ENCODE assay signal across 22 mouse cellular contexts in the genomic region with DNA sequence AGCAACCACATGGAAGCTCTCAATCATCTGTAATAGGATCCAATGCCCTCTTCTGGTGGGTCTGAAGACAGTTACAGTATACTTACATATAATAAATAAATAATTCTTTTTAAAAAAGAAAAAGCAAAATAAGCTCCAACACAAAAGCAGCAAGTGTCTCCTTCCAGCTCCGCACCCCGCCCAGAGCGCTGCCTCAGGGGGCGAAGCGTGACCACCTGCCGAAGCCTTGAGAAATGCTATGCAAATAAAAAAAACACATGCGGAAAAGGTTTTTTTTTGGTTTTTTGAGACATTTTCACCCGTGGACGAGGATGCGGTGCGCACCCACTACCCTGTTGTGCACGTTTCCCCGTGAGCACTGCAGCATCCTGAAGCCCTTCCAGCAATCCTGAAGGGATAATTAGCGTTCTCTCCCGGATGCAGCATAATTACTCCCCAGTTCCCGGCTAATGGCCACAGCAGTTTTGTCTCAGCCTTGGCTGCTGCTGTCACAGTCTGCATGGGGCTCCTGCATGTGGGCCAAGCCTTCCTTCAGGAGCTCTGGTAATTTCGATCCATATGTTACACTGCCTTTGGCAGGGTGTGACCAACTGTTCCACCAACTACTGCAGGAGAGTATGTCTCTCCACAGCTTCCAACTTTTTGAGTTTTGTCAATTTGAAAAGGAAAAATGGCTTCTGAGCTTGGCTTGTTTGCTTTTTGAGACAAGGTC. TPM values are rescaled to one million over a fixed set of nuclear protein-coding genes. Genes with fewer than 3 reads are reported as not detected.
A peak's percentile ranks its signal among the peaks of the same experiment; 100 is the strongest.
DNase-seq lines count a peak whose midpoint lies in the region; ATAC-seq and TF ChIP-seq lines count a peak whose summit lies in the region.
"Had no signal": no experiment of that assay in that cellular context is flagged by ENCODE, and none has a peak within 500 bp of the region (broad histone marks: within the 10 kb centered on the region; RNA-seq: fewer than 3 reads in every experiment).

No protein-coding gene starts in this region.

- H3K4me2 ChIP-seq in forebrain, embryonic 13.5 days: no peak overlapping the region
- H3K4me2 ChIP-seq in forebrain, embryonic 11.5 days (ENCODE audit: low read depth, low read length, severe bottlenecking): no peak overlapping the region
- H3K4me2 ChIP-seq in forebrain, embryonic 16.5 days (ENCODE audit: low read length): no peak overlapping the region
- H3K4me2 ChIP-seq in lung, postnatal 0 days (replicated peaks; ENCODE audit: low read depth, low read length): no peak overlapping the region
- H3K4me2 ChIP-seq: hindbrain, embryonic 14.5 days; neural tube, embryonic 15.5 days had no signal

- 62% methylated on average over 17 of the region's 17 CpGs for WGBS in forebrain, embryonic 13.5 days
- 87% methylated on average over 17 of the region's 17 CpGs for WGBS in forebrain, embryonic 11.5 days
- 58% methylated on average over 17 of the region's 17 CpGs for WGBS in forebrain, embryonic 16.5 days
- WGBS in lung, postnatal 0 days: 96% methylated on average over 17 of the region's 17 CpGs

- H3K9ac ChIP-seq in forebrain, embryonic 13.5 days: no peak overlapping the region
- no peak overlapping the region for H3K9ac ChIP-seq in forebrain, embryonic 11.5 days (ENCODE audit: low read length)
- H3K9ac ChIP-seq in forebrain, embryonic 16.5 days (replicated peaks; ENCODE audit: low read depth, low read length): no peak overlapping the region
- no peak overlapping the region for H3K9ac ChIP-seq in lung, postnatal 0 days (replicated peaks; ENCODE audit: low read depth)
- H3K9ac ChIP-seq: hindbrain, embryonic 14.5 days; liver, postnatal 0 days; neural tube, embryonic 15.5 days had no signal

- H3K36me3 ChIP-seq in forebrain, embryonic 13.5 days (ENCODE audit: poor library complexity, severe bottlenecking): peaks cover 86% of the 10 kb centered on the region
- H3K36me3 ChIP-seq in forebrain, embryonic 11.5 days (ENCODE audit: control insufficient read depth, insufficient read depth, low read length): peaks cover 4% of the 10 kb centered on the region
- peaks cover 7% of the 10 kb centered on the region; the same call in 1 of the 2 replicates for H3K36me3 ChIP-seq in forebrain, embryonic 16.5 days (ENCODE audit: control insufficient read depth, insufficient read depth)
- peaks cover 12% of the 10 kb centered on the region for H3K36me3 ChIP-seq in lung, postnatal 0 days (ENCODE audit: insufficient read depth, low read length)

- no peak for DNase-seq in forebrain, embryonic 11.5 days (ENCODE audit: low spot score)
- DNase-seq in layer of hippocampus, adult 8-10 months (ENCODE audit: low spot score in 2 of 2): peak; percentile 52 to 54
- DNase-seq in layer of hippocampus, adult 9-10 months (ENCODE audit: low spot score): no peak
- peak; percentile 85 for DNase-seq in brain, adult 2 months (ENCODE audit: low read depth, low spot score)
- DNase-seq in lung, postnatal 0 days (ENCODE audit: low spot score): no peak
- DNase-seq: adrenal gland, adult 2 months; embryo, embryonic 11 days; heart, adult 11 months; heart, postnatal 36 days; kidney, adult 8-10 months; kidney, postnatal 14 days; left cerebral cortex, postnatal 4 days; liver; liver, postnatal 0 days; lung, postnatal 14 days; thymus, postnatal 25 days had no signal

- no peaks in the 10 kb centered on the region for H3K9me3 ChIP-seq in forebrain, embryonic 13.5 days (replicated peaks)
- H3K9me3 ChIP-seq in forebrain, embryonic 11.5 days (ENCODE audit: control insufficient read depth, low read length): no peaks in the 10 kb centered on the region
- no peaks in the 10 kb centered on the region for H3K9me3 ChIP-seq in forebrain, embryonic 16.5 days (ENCODE audit: control insufficient read depth, low read length)
- H3K9me3 ChIP-seq in lung, postnatal 0 days (ENCODE audit: low read length): no peaks in the 10 kb centered on the region
- H3K9me3 ChIP-seq: neural tube, embryonic 15.5 days had no signal

- peaks cover 8% of the 10 kb centered on the region for H3K4me1 ChIP-seq in forebrain, embryonic 13.5 days
- no peaks in the 10 kb centered on the region for H3K4me1 ChIP-seq in forebrain, embryonic 11.5 days (replicated peaks; ENCODE audit: control insufficient read depth, insufficient read depth, low read length)
- H3K4me1 ChIP-seq in forebrain, embryonic 16.5 days (replicated peaks; ENCODE audit: control insufficient read depth, insufficient read depth, low read length): peaks cover 13% of the 10 kb centered on the region
- no peaks in the 10 kb centered on the region for H3K4me1 ChIP-seq in lung, postnatal 0 days (ENCODE audit: insufficient read depth, low read depth, low read length)
- H3K4me1 ChIP-seq: neural tube, embryonic 15.5 days had no signal

- no peak for TF ChIP-seq EP300 in lung, postnatal 0 days (IDR thresholded peaks at IDR 0.05)

- ATAC-seq in forebrain, embryonic 13.5 days: peak; percentile 61; the same call in 1 of the 2 replicates
- ATAC-seq in forebrain, embryonic 11.5 days (replicated peaks; ENCODE audit: low FRiP score): no peak
- ATAC-seq in forebrain, embryonic 16.5 days: peak; percentile 69
- no peak for ATAC-seq in lung, postnatal 0 days
- ATAC-seq: liver, postnatal 0 days; midbrain, embryonic 16.5 days had no signal

- H3K27me3 ChIP-seq in forebrain, embryonic 13.5 days: no peaks in the 10 kb centered on the region
- no peaks in the 10 kb centered on the region for H3K27me3 ChIP-seq in forebrain, embryonic 11.5 days (ENCODE audit: control insufficient read depth, insufficient read depth, low read length)
- no peaks in the 10 kb centered on the region for H3K27me3 ChIP-seq in forebrain, embryonic 16.5 days (replicated peaks; ENCODE audit: control insufficient read depth, insufficient read depth, low read length)
- H3K27me3 ChIP-seq in lung, postnatal 0 days (replicated peaks; ENCODE audit: insufficient read depth, low read length): no peaks in the 10 kb centered on the region
- H3K27me3 ChIP-seq: megakaryocyte, embryonic 14.5 days; neural tube, embryonic 15.5 days had no signal

- H3K4me3 ChIP-seq in forebrain, embryonic 13.5 days: no peak overlapping the region
- H3K4me3 ChIP-seq in forebrain, embryonic 11.5 days (ENCODE audit: low read depth, low read length): no peak overlapping the region
- H3K4me3 ChIP-seq in forebrain, embryonic 16.5 days (replicated peaks; ENCODE audit: low read length): no peak overlapping the region
- H3K4me3 ChIP-seq in lung, postnatal 0 days (ENCODE audit: low read depth, low read length): no peak overlapping the region
- H3K4me3 ChIP-seq: megakaryocyte, embryonic 14.5 days; neural tube, embryonic 15.5 days had no signal

- peak overlapping the region; percentile 57 for H3K27ac ChIP-seq in forebrain, embryonic 13.5 days
- no peak overlapping the region for H3K27ac ChIP-seq in forebrain, embryonic 11.5 days (ENCODE audit: low read depth, low read length)
- peak overlapping the region; percentile 59 for H3K27ac ChIP-seq in forebrain, embryonic 16.5 days (ENCODE audit: low read length)
- H3K27ac ChIP-seq in lung, postnatal 0 days (ENCODE audit: low read length): no peak overlapping the region
- H3K27ac ChIP-seq: hindbrain, embryonic 14.5 days; neural tube, embryonic 15.5 days had no signal

- TF ChIP-seq CTCF in lung, postnatal 0 days (IDR thresholded peaks at IDR 0.05): no peak

RNA-seq across cellular contexts. Expression of a gene that starts 12.2 kb away (rescaled TPM):
- polyA plus RNA-seq in forebrain, embryonic 13.5 days (2015; fragmentation: Nextera tagmentation; extraction: Ambion mirVana): 4.8 and 4.9 TPM in 2 replicates
- 5.2 and 7.5 TPM in 2 replicates for polyA plus RNA-seq in forebrain, embryonic 11.5 days (2014; fragmentation: Nextera tagmentation; extraction: Ambion mirVana)
- total RNA-seq in layer of hippocampus, adult 8-10 months (2022): 10 to 100 TPM; 14.7 to 17.7 (median 16.1) TPM
- polyA plus RNA-seq in forebrain, embryonic 16.5 days (2015; fragmentation: Nextera tagmentation; extraction: Ambion mirVana): 3.6 and 4.8 TPM in 2 replicates
- 4.5 and 5.1 TPM in 2 replicates for polyA plus RNA-seq in lung, postnatal 0 days (2015; fragmentation: Nextera tagmentation; extraction: Ambion mirVana)

RNA-seq across cellular contexts. Expression of a gene that starts 32.1 kb away (rescaled TPM):
- 7.5 and 7.7 TPM in 2 replicates for polyA plus RNA-seq in forebrain, embryonic 13.5 days (2015; fragmentation: Nextera tagmentation; extraction: Ambion mirVana)
- polyA plus RNA-seq in forebrain, embryonic 11.5 days (2014; fragmentation: Nextera tagmentation; extraction: Ambion mirVana): 9.1 and 9.8 TPM in 2 replicates
- total RNA-seq in layer of hippocampus, adult 8-10 months (2022): 10 to 100 TPM; 41.0 to 48.0 (median 43.7) TPM
- polyA plus RNA-seq in forebrain, embryonic 16.5 days (2015; fragmentation: Nextera tagmentation; extraction: Ambion mirVana): 8.2 and 8.5 TPM in 2 replicates
- 12.2 and 12.7 TPM in 2 replicates for polyA plus RNA-seq in lung, postnatal 0 days (2015; fragmentation: Nextera tagmentation; extraction: Ambion mirVana)

RNA-seq across cellular contexts. Expression of a gene that starts 45.4 kb away (rescaled TPM):
- 2.9 and 3.0 TPM in 2 replicates for polyA plus RNA-seq in forebrain, embryonic 13.5 days (2015; fragmentation: Nextera tagmentation; extraction: Ambion mirVana)
- polyA plus RNA-seq in forebrain, embryonic 11.5 days (2014; fragmentation: Nextera tagmentation; extraction: Ambion mirVana): 8.6 and 11.1 TPM in 2 replicates
- 10 to 100 TPM in 2 of 4 experiments, 1 to 10 TPM in 2; 2.1 to 22.9 (median 8.2) TPM for total RNA-seq in layer of hippocampus, adult 8-10 months (2022)
- 1.2 and 1.7 TPM in 2 replicates for polyA plus RNA-seq in forebrain, embryonic 16.5 days (2015; fragmentation: Nextera tagmentation; extraction: Ambion mirVana)
- 3.7 and 3.9 TPM in 2 replicates for polyA plus RNA-seq in lung, postnatal 0 days (2015; fragmentation: Nextera tagmentation; extraction: Ambion mirVana)

Comparison
In these comparisons a context has a peak if more than half of its experiments do, and no peak if none do; other contexts are left out.
1. ATAC-seq: peak in forebrain, embryonic 13.5 days (single experiment) and forebrain, embryonic 16.5 days (single experiment); none in forebrain, embryonic 11.5 days (single experiment) and lung, postnatal 0 days (single experiment).
2. H3K27ac ChIP-seq: peak in forebrain, embryonic 13.5 days (single experiment) and forebrain, embryonic 16.5 days (single experiment); none in forebrain, embryonic 11.5 days (single experiment) and lung, postnatal 0 days (single experiment).
3. DNase-seq: peak in layer of hippocampus, adult 8-10 months (2 of 2) and brain, adult 2 months (single experiment); none in forebrain, embryonic 11.5 days (single experiment), layer of hippocampus, adult 9-10 months (single experiment) and lung, postnatal 0 days (single experiment).